Mouse (Mus musculus) forebrain, embryonic 15.5 days (tissue): Measurements from ENCODE around the gene Pth. TPM values are rescaled to one million over a fixed set of nuclear protein-coding genes. Genes with fewer than 3 reads are reported as not detected.

Experiments
- ATAC-seq: fragments of 200-750 bp; cut with Nextera tagmentation; replicated peaks from 2 replicates; pipeline ENCODE4 v1.8.0; 2017; ENCODE audit warnings: mild to moderate bottlenecking, moderate TSS enrichment, moderate library complexity
- H3K27ac ChIP-seq: fragments of 300-500 bp; sonication (generic); replicated peaks from 2 replicates; pipeline ENCODE4 v1.5.1; 2015; ENCODE audit warnings: mild to moderate bottlenecking, inconsistent platforms
- H3K27me3 ChIP-seq: fragments of 300-500 bp; sonication (generic); 2 replicates; pipeline ENCODE4 v1.6.1; 2015; ENCODE audit warnings: inconsistent platforms
- H3K36me3 ChIP-seq: fragments of 300-500 bp; sonication (generic); 2 replicates; pipeline ENCODE4 v1.6.1; 2015; ENCODE audit warnings: mild to moderate bottlenecking, inconsistent platforms
- H3K4me1 ChIP-seq: fragments of 300-500 bp; sonication (generic); 2 replicates; pipeline ENCODE4 v1.6.1; 2015; ENCODE audit warnings: inconsistent platforms
- H3K4me2 ChIP-seq: fragments of 300-500 bp; sonication (generic); replicated peaks from 2 replicates; pipeline ENCODE4 v1.6.1; 2015; ENCODE audit warnings: mild to moderate bottlenecking, inconsistent platforms
- H3K4me3 ChIP-seq: fragments of 300-500 bp; sonication (generic); 2 replicates; pipeline ENCODE4 v1.5.1; 2015; ENCODE audit warnings: mild to moderate bottlenecking, inconsistent platforms
- H3K9ac ChIP-seq: fragments of 300-500 bp; sonication (generic); replicated peaks from 2 replicates; pipeline ENCODE4 v1.6.1; 2015; ENCODE audit warnings: mild to moderate bottlenecking, inconsistent platforms
- H3K9me3 ChIP-seq: fragments of 300-500 bp; sonication (generic); 2 replicates; pipeline ENCODE4 v1.6.1; 2016; ENCODE audit warnings: inconsistent platforms
- WGBS: fragments of 180-500 bp; shearing (Covaris S2); methylation state at CpG from one replicate; pipeline ENCODE4 v1.1.7; 2015; ENCODE audit warnings: mixed read lengths; 5-methylcytosine and 5-hydroxymethylcytosine counted together
- polyA plus RNA-seq: library from polyadenylated mRNA; unstranded; fragments of >200 nt; fragmentation: Nextera tagmentation; extraction: Ambion mirVana; gene quantifications from 2 replicates; pipeline ENCODE4 v1.2.1, GENCODE M21; 2015

Gene Pth
- polyA plus RNA-seq, 1 experiment from 2014 or later: not detected

DNA sequence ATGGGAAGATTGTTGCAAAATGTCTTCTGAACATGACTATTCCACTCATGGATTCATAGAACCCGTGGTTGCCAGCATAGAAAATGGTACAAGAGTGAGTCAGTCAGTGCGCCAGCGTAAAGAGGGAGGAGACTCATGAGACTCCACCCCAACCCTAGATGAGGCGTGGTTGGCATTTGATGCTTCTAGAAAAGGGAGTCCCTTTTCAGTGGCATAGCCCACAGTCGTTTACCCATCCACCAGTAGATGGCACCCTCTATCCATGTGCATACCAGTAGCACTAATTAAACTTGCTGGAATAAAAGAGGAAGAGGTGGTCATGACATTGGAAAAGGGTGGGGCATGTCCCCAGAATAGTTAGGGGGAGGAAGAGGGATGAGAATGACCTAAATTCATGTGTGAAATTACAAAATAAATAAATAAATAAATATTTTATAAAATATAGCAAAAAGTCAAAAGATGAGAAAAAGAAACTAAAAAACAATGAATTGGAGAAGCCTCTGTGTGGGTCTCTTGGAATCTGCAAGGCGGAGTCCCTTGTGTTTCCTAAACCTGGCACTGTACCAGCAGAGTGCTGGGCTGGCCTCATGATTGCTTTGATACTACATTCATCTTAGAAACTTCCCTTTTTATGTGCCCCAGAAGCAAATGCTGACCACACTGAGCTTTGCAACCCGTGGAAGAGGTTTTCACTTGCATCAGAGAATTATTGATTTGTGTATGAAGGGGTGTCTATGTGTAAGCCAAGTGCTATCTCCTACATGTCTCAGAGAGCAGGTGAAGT is 10.3 kb downstream of the Pth start:
- WGBS: 28% methylated on average over 7 of the region's 7 CpGs
- H3K4me3 ChIP-seq: no peak overlapping the region
- no peak overlapping the region for H3K4me2 ChIP-seq
- H3K36me3 ChIP-seq: no peaks in the 10 kb centered on the region
- no peaks in the 10 kb centered on the region for H3K9me3 ChIP-seq
- no peaks in the 10 kb centered on the region for H3K4me1 ChIP-seq
- ATAC-seq: peak; percentile 84
- no peak overlapping the region for H3K27ac ChIP-seq
- no peaks in the 10 kb centered on the region for H3K27me3 ChIP-seq
- H3K9ac ChIP-seq: no peak overlapping the region

- Histone ChIP-seq H3K27ac (no peak overlapping the region), H3K4me1 (peaks cover 16% of the 10 kb centered on the region), H3K27me3 (no peaks in the 10 kb centered on the region), H3K4me3 (no peak overlapping the region), H3K9me3 (no peaks in the 10 kb centered on the region), H3K9ac (no peak overlapping the region), H3K4me2 (no peak overlapping the region), H3K36me3 (no peaks in the 10 kb centered on the region)
- WGBS: 70% methylated on average over 1 of the region's 1 CpGs
- ATAC-seq: no peak
Measured at GRCm38 (mm10) chr7:113372682-113373081, 15.7 kb downstream of the Pth start.

DNA sequence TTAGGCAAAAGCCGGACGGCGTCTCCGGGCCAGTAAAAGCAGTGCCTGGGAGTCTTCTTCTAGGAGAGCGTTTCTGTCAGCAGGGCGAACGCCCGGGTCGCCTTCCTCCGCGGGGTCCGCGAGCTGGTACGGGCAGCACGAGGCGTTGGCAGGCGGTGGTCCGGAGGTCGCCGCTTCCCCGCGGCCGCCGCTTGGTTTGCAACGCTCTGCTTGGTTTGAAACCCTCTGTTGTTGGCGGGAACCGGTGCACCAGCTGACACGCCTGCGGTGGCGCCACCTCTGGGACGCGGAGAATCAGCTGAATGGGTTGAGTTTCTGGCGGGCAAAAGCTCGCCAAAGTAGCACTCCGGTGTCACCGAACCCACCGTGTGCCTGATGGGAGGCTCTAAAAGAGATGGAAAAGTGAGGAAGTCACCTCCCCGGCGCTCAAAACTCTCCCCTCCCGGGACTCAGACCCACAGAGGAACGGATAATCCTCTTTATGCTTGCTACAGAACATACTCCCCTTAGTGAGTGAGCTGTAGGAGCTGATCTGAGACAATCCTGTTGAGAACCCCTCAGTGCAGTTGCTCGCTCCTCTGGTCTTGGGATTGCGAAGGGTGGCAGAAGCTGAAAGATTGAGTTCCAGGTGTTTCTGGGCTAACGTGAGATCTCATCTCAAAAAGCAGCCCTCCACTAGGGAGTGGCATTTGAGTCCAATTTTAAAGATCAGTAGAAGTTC is 18.6 kb downstream of the Pth start:
- WGBS: under 1% methylated on average over 44 of the region's 44 CpGs
- Histone ChIP-seq H3K27ac (peak overlapping the region; percentile 86), H3K4me1 (peaks cover 25% of the 10 kb centered on the region), H3K9ac (peak overlapping the region; percentile 97), H3K9me3 (no peaks in the 10 kb centered on the region), H3K4me2 (peak overlapping the region; percentile 73), H3K36me3 (no peaks in the 10 kb centered on the region), H3K27me3 (no peaks in the 10 kb centered on the region), H3K4me3 (peak overlapping the region; percentile 97)
- ATAC-seq: peak; percentile 79

DNA sequence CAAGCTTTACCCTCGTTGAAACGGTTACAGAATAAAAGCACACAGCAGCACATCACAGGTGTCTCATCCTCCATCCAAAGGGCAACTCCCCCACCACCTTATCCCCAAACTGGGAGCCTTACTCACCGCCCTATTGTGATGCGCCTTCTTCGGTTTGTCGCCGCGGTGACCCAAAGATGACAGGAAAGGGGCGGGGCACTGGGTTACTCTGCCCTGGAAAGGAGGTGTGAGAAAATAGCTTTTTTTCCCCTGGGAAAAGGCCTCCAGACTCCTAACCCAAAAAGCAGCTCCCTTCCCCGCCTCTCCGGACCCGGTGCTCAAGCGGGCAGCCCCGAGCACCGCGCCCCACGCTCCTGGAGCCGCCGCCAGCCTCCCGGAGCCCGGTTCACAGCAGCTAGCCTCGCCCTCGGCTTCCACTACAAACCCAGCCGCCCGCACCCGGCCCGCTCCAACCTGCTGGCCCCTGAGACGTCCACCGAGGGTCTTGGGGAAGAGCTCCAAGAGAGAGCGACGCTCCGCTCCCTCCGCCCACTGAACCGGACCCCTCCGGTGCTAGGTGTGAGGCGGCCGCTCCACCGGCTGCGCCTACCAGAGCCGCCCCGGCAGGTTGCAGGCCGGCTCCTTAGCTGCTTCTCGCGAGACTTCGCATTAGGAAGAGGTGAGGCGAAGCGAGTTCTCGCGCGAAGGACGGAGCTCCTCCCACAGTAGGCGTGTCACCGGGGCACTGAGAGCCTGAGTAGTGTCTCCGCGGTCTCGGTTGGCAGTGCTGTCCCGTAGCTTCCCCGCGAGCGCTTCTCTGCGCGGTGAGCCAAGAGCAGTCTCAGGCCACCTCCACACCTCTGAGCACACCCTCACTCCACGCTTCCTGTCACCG is 19.4 kb downstream of the Pth start, which contains the start of gene Btbd10:
TSS of gene Btbd10 (minus strand) at position 647 of the 874 bp plus-strand sequence.
- no peaks in the 10 kb centered on the region for H3K36me3 ChIP-seq
- peak within 1 kb of the TSS; percentile 97 for H3K4me3 ChIP-seq
- peaks cover 25% of the 10 kb centered on the region for H3K4me1 ChIP-seq
- WGBS: under 1% methylated on average over 64 of the region's 64 CpGs
- ATAC-seq: peak; percentile 100
- H3K27ac ChIP-seq: peak within 1 kb of the TSS; percentile 86
- H3K9ac ChIP-seq: peak within 1 kb of the TSS; percentile 97
- no peaks in the 10 kb centered on the region for H3K9me3 ChIP-seq
- peak within 1 kb of the TSS; percentile 73 for H3K4me2 ChIP-seq
- H3K27me3 ChIP-seq: no peaks in the 10 kb centered on the region

- Histone ChIP-seq H3K9ac (no peak overlapping the region), H3K4me1 (peaks cover 25% of the 10 kb centered on the region), H3K4me3 (0 out of 2 replicates have a peak overlapping the region, but pooled peaks have one; percentile 97), H3K27ac (no peak overlapping the region), H3K36me3 (no peaks in the 10 kb centered on the region), H3K4me2 (0 out of 2 replicates have a peak overlapping the region, but pooled peaks have one; percentile 73), H3K27me3 (no peaks in the 10 kb centered on the region), H3K9me3 (no peaks in the 10 kb centered on the region)
- 58% methylated on average over 4 of the region's 4 CpGs for WGBS
- no peak for ATAC-seq
Measured at GRCm38 (mm10) chr7:113367440-113367839, 20.9 kb downstream of the Pth start.

- H3K4me2 ChIP-seq: no peak overlapping the region
- 85% methylated on average over 1 of the region's 1 CpGs for WGBS
- ATAC-seq: no peak
Measured at GRCm38 (mm10) chr7:113349089-113349488, 39.3 kb downstream of the Pth start.

GRCm38 (mm10) chr7:113347694-113348093 is 40.7 kb downstream of the Pth start:
- ATAC-seq: peak; percentile 74
- WGBS: 59% methylated on average over 2 of the region's 2 CpGs
- Histone ChIP-seq H3K9me3 (no peaks in the 10 kb centered on the region), H3K4me3 (no peak overlapping the region), H3K9ac (no peak overlapping the region), H3K36me3 (no peaks in the 10 kb centered on the region), H3K27me3 (no peaks in the 10 kb centered on the region), H3K4me1 (peaks cover 7% of the 10 kb centered on the region), H3K27ac (peak overlapping the region; percentile 80), H3K4me2 (peak overlapping the region; percentile 35)

More at GRCm38 (mm10) chr7:113349089-113349488, 39.3 kb downstream of the Pth start:
- Histone ChIP-seq H3K27me3 (no peaks in the 10 kb centered on the region), H3K4me3 (no peak overlapping the region), H3K27ac (no peak overlapping the region), H3K9ac (no peak overlapping the region), H3K9me3 (no peaks in the 10 kb centered on the region), H3K4me1 (peaks cover 7% of the 10 kb centered on the region), H3K36me3 (no peaks in the 10 kb centered on the region)

DNA sequence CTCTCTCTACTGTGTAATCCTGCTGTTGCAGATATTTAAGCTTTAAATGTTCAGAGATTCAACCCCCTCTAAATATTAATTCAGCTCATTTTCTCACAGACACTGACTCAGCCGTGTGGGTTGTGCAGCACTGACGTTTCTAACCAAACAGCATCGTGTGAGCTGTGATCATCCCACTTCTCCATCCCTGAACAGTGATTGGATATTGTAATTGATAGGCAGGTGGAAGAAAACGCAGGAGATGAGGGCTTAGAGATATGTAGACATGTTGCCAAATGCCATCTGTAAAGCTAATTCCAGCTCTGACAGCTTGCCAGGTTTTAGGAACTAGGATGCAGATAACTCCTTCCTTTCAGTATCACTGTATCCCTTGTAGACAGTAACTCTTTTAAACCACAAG is 41.1 kb downstream of the Pth start:
- WGBS: 24% methylated on average over 4 of the region's 4 CpGs
- H3K27me3 ChIP-seq: no peaks in the 10 kb centered on the region
- no peak overlapping the region for H3K9ac ChIP-seq
- peak; percentile 99 for ATAC-seq
- H3K36me3 ChIP-seq: no peaks in the 10 kb centered on the region
- peak overlapping the region; percentile 17 for H3K4me3 ChIP-seq
- H3K4me2 ChIP-seq: peak overlapping the region; percentile 35
- peak overlapping the region; percentile 80 for H3K27ac ChIP-seq
- no peaks in the 10 kb centered on the region for H3K9me3 ChIP-seq
- peaks cover 7% of the 10 kb centered on the region for H3K4me1 ChIP-seq

Other genes with a start within 250 kb of the Pth start
- gene Arntl, start 181.1 kb downstream of the Pth start, polyA plus RNA-seq: 16.0 and 16.2 TPM in 2 replicates
- 68.2 and 69.6 TPM in 2 replicates for gene Btbd10, start 19.2 kb downstream of the Pth start, polyA plus RNA-seq
- 65.7 and 69.5 TPM in 2 replicates for gene Far1, start 125.3 kb upstream of the Pth start, polyA plus RNA-seq